Mouse (Mus musculus): Measurements from ENCODE around the gene F2rl2.

F2rl2 gene

GRCm38 (mm10) chr13:95696654-95697163 is at the start of gene F2rl2:
Gene F2rl2, plus strand, starts transcription at chr13:95696853.
- no peak for DNase-seq (ENCODE audit: low spot score)

- DNase-seq (ENCODE audit: low spot score) = no peak
Measured at GRCm38 (mm10) chr13:95647248-95647647, 49.4 kb upstream of the F2rl2 start.

GRCm38 (mm10) chr13:95649941-95650340 is 46.7 kb upstream of the F2rl2 start:
- no peak for DNase-seq (ENCODE audit: low spot score)

- DNase-seq (ENCODE audit: low spot score) = no peak
Measured at GRCm38 (mm10) chr13:95651870-95652668, 44.6 kb upstream of the F2rl2 start.

GRCm38 (mm10) chr13:95653696-95654095 is 43.0 kb upstream of the F2rl2 start:
- no peak for DNase-seq (ENCODE audit: low spot score)

- no peak for DNase-seq (ENCODE audit: low spot score)
Measured at GRCm38 (mm10) chr13:95655284-95655683, 41.4 kb upstream of the F2rl2 start.

GRCm38 (mm10) chr13:95657171-95657570 is 39.5 kb upstream of the F2rl2 start:
- DNase-seq (ENCODE audit: low spot score) = no peak

- DNase-seq (ENCODE audit: low spot score) = no peak
Measured at GRCm38 (mm10) chr13:95659432-95659831, 37.2 kb upstream of the F2rl2 start.

- DNase-seq (ENCODE audit: low spot score) = no peak
Measured at GRCm38 (mm10) chr13:95663834-95664233, 32.8 kb upstream of the F2rl2 start.

GRCm38 (mm10) chr13:95665644-95666356 is 30.9 kb upstream of the F2rl2 start:
- no peak for DNase-seq (ENCODE audit: low spot score)

- DNase-seq (ENCODE audit: low spot score) = no peak
Measured at GRCm38 (mm10) chr13:95667260-95667659, 29.4 kb upstream of the F2rl2 start.

- DNase-seq (ENCODE audit: low spot score) = no peak
Measured at GRCm38 (mm10) chr13:95670534-95670933, 26.1 kb upstream of the F2rl2 start.

GRCm38 (mm10) chr13:95671108-95671897 is 25.4 kb upstream of the F2rl2 start:
- DNase-seq (ENCODE audit: low spot score) = no peak

GRCm38 (mm10) chr13:95672372-95672771 is 24.3 kb upstream of the F2rl2 start:
- DNase-seq (ENCODE audit: low spot score) = no peak

- no peak for DNase-seq (ENCODE audit: low spot score)
Measured at GRCm38 (mm10) chr13:95679078-95679477, 17.6 kb upstream of the F2rl2 start.

- no peak for DNase-seq (ENCODE audit: low spot score)
Measured at GRCm38 (mm10) chr13:95679491-95679941, 17.1 kb upstream of the F2rl2 start.

- no peak for DNase-seq (ENCODE audit: low spot score)
Measured at GRCm38 (mm10) chr13:95684656-95685244, 11.9 kb upstream of the F2rl2 start.

- DNase-seq (ENCODE audit: low spot score) = no peak
Measured at GRCm38 (mm10) chr13:95685736-95686135, 10.9 kb upstream of the F2rl2 start.

GRCm38 (mm10) chr13:95688576-95688975 is 8.1 kb upstream of the F2rl2 start:
- no peak for DNase-seq (ENCODE audit: low spot score)

GRCm38 (mm10) chr13:95692201-95692600 is 4.5 kb upstream of the F2rl2 start:
- no peak for DNase-seq (ENCODE audit: low spot score)

GRCm38 (mm10) chr13:95696120-95696653 is 466 bp upstream of the F2rl2 start:
- DNase-seq (ENCODE audit: low spot score) = no peak

- DNase-seq (ENCODE audit: low spot score) = no peak
Measured at GRCm38 (mm10) chr13:95697874-95698273, 1.2 kb downstream of the F2rl2 start.

Data from ovary, postnatal 10 days (tissue).